Comparison of ENCODE assay signal across 17 mouse cellular contexts in genomic region chr16:44487194-44487593, GRCm38 (mm10).
A peak's percentile ranks its signal among the peaks of the same experiment; 100 is the strongest.
DNase-seq lines count a peak whose midpoint lies in the region; ATAC-seq and TF ChIP-seq lines count a peak whose summit lies in the region.
"Had no signal": no experiment of that assay in that cellular context is flagged by ENCODE, and none has a peak within 500 bp of the region (broad histone marks: within the 10 kb centered on the region; RNA-seq: fewer than 3 reads in every experiment).

No protein-coding gene starts in this region.

- H3K36me3 ChIP-seq in forebrain, embryonic 11.5 days (ENCODE audit: control insufficient read depth, insufficient read depth, low read length), result peaks cover 6% of the 10 kb centered on the region; the same call in 1 of the 2 replicates
- peaks cover 41% of the 10 kb centered on the region for H3K36me3 ChIP-seq in forebrain, embryonic 15.5 days
- peaks cover 87% of the 10 kb centered on the region for H3K36me3 ChIP-seq in midbrain, embryonic 12.5 days
- no peaks in the 10 kb centered on the region; the same call in 1 of the 2 replicates for H3K36me3 ChIP-seq in midbrain, postnatal 0 days (ENCODE audit: insufficient read depth, low read length)
- H3K36me3 ChIP-seq in forebrain, embryonic 13.5 days (ENCODE audit: poor library complexity, severe bottlenecking), result peaks cover 73% of the 10 kb centered on the region
- H3K36me3 ChIP-seq: liver, embryonic 15.5 days had no signal

- peaks cover 2% of the 10 kb centered on the region; the same call in 1 of the 2 replicates for H3K4me1 ChIP-seq in forebrain, embryonic 11.5 days (replicated peaks; ENCODE audit: control insufficient read depth, insufficient read depth, low read length)
- peaks cover 6% of the 10 kb centered on the region for H3K4me1 ChIP-seq in forebrain, embryonic 15.5 days
- peaks cover 17% of the 10 kb centered on the region for H3K4me1 ChIP-seq in midbrain, embryonic 12.5 days
- no peaks in the 10 kb centered on the region for H3K4me1 ChIP-seq in midbrain, postnatal 0 days (ENCODE audit: insufficient read depth, low read length)
- H3K4me1 ChIP-seq in forebrain, embryonic 13.5 days, result peaks cover 21% of the 10 kb centered on the region
- H3K4me1 ChIP-seq: liver, embryonic 15.5 days had no signal

- H3K9me3 ChIP-seq in forebrain, embryonic 11.5 days (ENCODE audit: control insufficient read depth, low read length), result no peaks in the 10 kb centered on the region
- H3K9me3 ChIP-seq in forebrain, embryonic 15.5 days, result no peaks in the 10 kb centered on the region
- H3K9me3 ChIP-seq in midbrain, embryonic 12.5 days, result no peaks in the 10 kb centered on the region
- H3K9me3 ChIP-seq in midbrain, postnatal 0 days (ENCODE audit: low read length), result no peaks in the 10 kb centered on the region
- no peaks in the 10 kb centered on the region for H3K9me3 ChIP-seq in forebrain, embryonic 13.5 days (replicated peaks)
- H3K9me3 ChIP-seq: intestine, embryonic 15.5 days; limb, embryonic 12.5 days; liver, embryonic 15.5 days; neural tube, embryonic 12.5 days had no signal

- no peak for TF ChIP-seq CTCF in midbrain, postnatal 0 days (IDR thresholded peaks at IDR 0.05)

- peak; percentile 46 for DNase-seq in forebrain, embryonic 11.5 days (ENCODE audit: low spot score)
- no peak for DNase-seq in midbrain, postnatal 0 days (ENCODE audit: low spot score)
- DNase-seq in thymus, postnatal 36 days, result no peak
- no peak for DNase-seq in embryo, embryonic 11 days
- DNase-seq: heart, adult 2 months; heart, postnatal 10 days; right cerebral cortex, postnatal 4 days; thymus, adult 18-20 months had no signal

- no peak for ATAC-seq in forebrain, embryonic 11.5 days (replicated peaks; ENCODE audit: low FRiP score)
- no peak for ATAC-seq in forebrain, embryonic 15.5 days (replicated peaks)
- ATAC-seq in midbrain, embryonic 12.5 days (ENCODE audit: low FRiP score, low read depth), result no peak
- no peak for ATAC-seq in midbrain, postnatal 0 days (ENCODE audit: low FRiP score)
- no peak for ATAC-seq in forebrain, embryonic 13.5 days
- ATAC-seq: activated CD4-positive, CD25-positive, alpha-beta regulatory T cell, adult 4 months; intestine, embryonic 15.5 days had no signal

- H3K9ac ChIP-seq in forebrain, embryonic 11.5 days (ENCODE audit: low read length), result no peak overlapping the region
- no peak overlapping the region for H3K9ac ChIP-seq in forebrain, embryonic 15.5 days (replicated peaks)
- H3K9ac ChIP-seq in midbrain, embryonic 12.5 days (replicated peaks), result no peak overlapping the region
- H3K9ac ChIP-seq in midbrain, postnatal 0 days (replicated peaks; ENCODE audit: low read length, poor library complexity, severe bottlenecking), result no peak overlapping the region
- 0 out of 2 replicates have a peak overlapping the region, but pooled peaks have one; percentile 10 for H3K9ac ChIP-seq in forebrain, embryonic 13.5 days
- H3K9ac ChIP-seq: intestine, embryonic 15.5 days; limb, embryonic 12.5 days; liver, embryonic 15.5 days; neural tube, embryonic 12.5 days had no signal

- no peaks in the 10 kb centered on the region for H3K27me3 ChIP-seq in forebrain, embryonic 11.5 days (ENCODE audit: control insufficient read depth, insufficient read depth, low read length)
- H3K27me3 ChIP-seq in forebrain, embryonic 15.5 days, result no peaks in the 10 kb centered on the region
- H3K27me3 ChIP-seq in midbrain, embryonic 12.5 days, result no peaks in the 10 kb centered on the region
- H3K27me3 ChIP-seq in midbrain, postnatal 0 days (ENCODE audit: insufficient read depth, low read length), result no peaks in the 10 kb centered on the region
- no peaks in the 10 kb centered on the region for H3K27me3 ChIP-seq in forebrain, embryonic 13.5 days
- H3K27me3 ChIP-seq: intestine, embryonic 15.5 days; limb, embryonic 12.5 days; liver, embryonic 15.5 days; neural tube, embryonic 12.5 days had no signal

- 76% methylated on average over 13 of the region's 13 CpGs for WGBS in forebrain, embryonic 11.5 days
- WGBS in forebrain, embryonic 15.5 days, result 64% methylated on average over 13 of the region's 13 CpGs
- WGBS in midbrain, embryonic 12.5 days, result 71% methylated on average over 13 of the region's 13 CpGs
- WGBS in midbrain, postnatal 0 days, result 58% methylated on average over 13 of the region's 13 CpGs
- 68% methylated on average over 13 of the region's 13 CpGs for WGBS in forebrain, embryonic 13.5 days

- no peak overlapping the region for H3K4me2 ChIP-seq in forebrain, embryonic 11.5 days (ENCODE audit: low read depth, low read length, severe bottlenecking)
- H3K4me2 ChIP-seq in forebrain, embryonic 15.5 days (replicated peaks), result no peak overlapping the region
- no peak overlapping the region for H3K4me2 ChIP-seq in midbrain, embryonic 12.5 days (replicated peaks)
- H3K4me2 ChIP-seq in midbrain, postnatal 0 days (ENCODE audit: low read depth, low read length, poor library complexity, severe bottlenecking), result no peak overlapping the region
- H3K4me2 ChIP-seq in forebrain, embryonic 13.5 days, result no peak overlapping the region
- H3K4me2 ChIP-seq: intestine, embryonic 15.5 days; limb, embryonic 12.5 days; liver, embryonic 15.5 days; neural tube, embryonic 12.5 days had no signal

- no peak overlapping the region for H3K4me3 ChIP-seq in forebrain, embryonic 11.5 days (ENCODE audit: low read depth, low read length)
- no peak overlapping the region for H3K4me3 ChIP-seq in forebrain, embryonic 15.5 days
- H3K4me3 ChIP-seq in midbrain, embryonic 12.5 days, result no peak overlapping the region
- H3K4me3 ChIP-seq in midbrain, postnatal 0 days (ENCODE audit: low read depth, low read length), result no peak overlapping the region
- H3K4me3 ChIP-seq in forebrain, embryonic 13.5 days, result no peak overlapping the region
- H3K4me3 ChIP-seq: heart, adult 2 months; intestine, embryonic 15.5 days; layer of hippocampus, adult 2 months; limb, embryonic 12.5 days; liver, embryonic 15.5 days; neural tube, embryonic 12.5 days had no signal

- H3K27ac ChIP-seq in forebrain, embryonic 11.5 days (ENCODE audit: low read depth, low read length), result no peak overlapping the region
- no peak overlapping the region for H3K27ac ChIP-seq in forebrain, embryonic 15.5 days (replicated peaks)
- H3K27ac ChIP-seq in midbrain, embryonic 12.5 days (replicated peaks), result peak overlapping the region; percentile 58
- H3K27ac ChIP-seq in midbrain, postnatal 0 days (ENCODE audit: low read depth, low read length), result no peak overlapping the region
- peak overlapping the region; percentile 33 for H3K27ac ChIP-seq in forebrain, embryonic 13.5 days
- H3K27ac ChIP-seq: heart, adult 2 months; intestine, embryonic 15.5 days; layer of hippocampus, adult 2 months; liver, embryonic 15.5 days; neural tube, embryonic 12.5 days had no signal

Comparison
In these comparisons a context has a peak if more than half of its experiments do, and no peak if none do; other contexts are left out.
1. H3K27ac ChIP-seq: peak in midbrain, embryonic 12.5 days (single experiment) and forebrain, embryonic 13.5 days (single experiment); none in forebrain, embryonic 11.5 days (single experiment), forebrain, embryonic 15.5 days (single experiment) and midbrain, postnatal 0 days (single experiment).